Mouse (Mus musculus) liver, adult 2 months (tissue): ENCODE measurements at regions not wholly inside any gene's neighbourhood (a gene's known extent, or its start where the extent isn't known, plus 50 kb on each side); places are given as distances from the start of the nearest gene placed in this dataset.

Experiments used
- DNase-seq: peaks from one replicate; pipeline ENCODE4 v3.0.0-alpha.2; 2011; ENCODE audit warnings: low read depth, low spot score; ENCODE audit errors: extremely low read depth
- H3K27ac ChIP-seq: fragments of 200-500 bp; replicated peaks from 2 replicates; pipeline ENCODE4 v1.5.1; 2012; ENCODE audit warnings: low read depth, mild to moderate bottlenecking, control low read depth, inconsistent platforms, low read length; ENCODE audit not compliant: insufficient read depth
- H3K27me3 ChIP-seq: fragments of 200-500 bp; 2 replicates; pipeline ENCODE4 v1.6.1; 2012; ENCODE audit warnings: mild to moderate bottlenecking, moderate library complexity, low read length, inconsistent platforms; ENCODE audit not compliant: control insufficient read depth, insufficient read depth
- H3K36me3 ChIP-seq: fragments of 200-500 bp; 2 replicates; pipeline ENCODE4 v1.6.1; 2012; ENCODE audit warnings: low read length, inconsistent platforms; ENCODE audit not compliant: control insufficient read depth, insufficient read depth
- H3K4me1 ChIP-seq: fragments of 200-500 bp; 2 replicates; pipeline ENCODE4 v1.6.1; 2011; ENCODE audit warnings: low read length; ENCODE audit not compliant: control insufficient read depth, insufficient read depth
- H3K4me3 ChIP-seq: fragments of 200-500 bp; 2 replicates; pipeline ENCODE4 v1.5.1; 2011; ENCODE audit warnings: low read depth, mild to moderate bottlenecking, control low read depth, low read length, moderate library complexity; ENCODE audit not compliant: insufficient read depth
- H3K79me2 ChIP-seq: fragments of 200-500 bp; 2 replicates; pipeline ENCODE4 v1.6.1; 2012; ENCODE audit warnings: inconsistent platforms, mild to moderate bottlenecking, low read length, moderate library complexity; ENCODE audit not compliant: control insufficient read depth, insufficient read depth
- H3K9ac ChIP-seq: fragments of 200-500 bp; 2 replicates; pipeline ENCODE4 v1.6.1; 2012; ENCODE audit warnings: low read depth, mild to moderate bottlenecking, control low read depth, inconsistent platforms, low read length
- CTCF ChIP-seq: fragments of 200-500 bp; IDR thresholded peaks from 2 replicates; pipeline ENCODE4 v1.5.1; 2011; ENCODE audit warnings: low read depth, low read length, control low read depth
- POLR2A ChIP-seq: fragments of 200-500 bp; IDR thresholded peaks from 2 replicates; pipeline ENCODE4 v1.6.1; 2011; ENCODE audit warnings: low read length, control low read depth; ENCODE audit not compliant: insufficient read depth; ENCODE audit errors: extremely low read depth
- WGBS: fragments of 180-500 bp; shearing (Covaris S2); methylation state at CpG from one replicate; pipeline ENCODE4 v1.1.7; 2018; 5-methylcytosine and 5-hydroxymethylcytosine counted together

GRCm38 (mm10) chr11:8236056-8236455 is 428.3 kb downstream of the Tns3 start:
- Histone ChIP-seq H3K4me3 (no peak overlapping the region), H3K27ac (no peak overlapping the region), H3K27me3 (no peaks in the 10 kb centered on the region), H3K79me2 (no peaks in the 10 kb centered on the region), H3K36me3 (no peaks in the 10 kb centered on the region), H3K9ac (no peak overlapping the region), H3K4me1 (peaks cover 5% of the 10 kb centered on the region; the same call in 1 of the 2 replicates)
- WGBS = 21% methylated on average over 2 of the region's 2 CpGs
- peak; percentile 73 for DNase-seq
- TF ChIP-seq CTCF = no peak
- TF ChIP-seq POLR2A = no peak

- Histone ChIP-seq H3K27ac (no peak overlapping the region), H3K4me1 (peaks cover 2% of the 10 kb centered on the region; the same call in 1 of the 2 replicates), H3K36me3 (no peaks in the 10 kb centered on the region), H3K79me2 (no peaks in the 10 kb centered on the region), H3K4me3 (no peak overlapping the region), H3K27me3 (no peaks in the 10 kb centered on the region), H3K9ac (no peak overlapping the region)
- TF ChIP-seq CTCF = no peak
- TF ChIP-seq POLR2A = no peak
- 87% methylated on average over 9 of the region's 9 CpGs for WGBS
- no peak for DNase-seq
These were observed 431.6 kb downstream of the Tns3 start for GRCm38 (mm10) chr11:8232636-8233189.

- H3K79me2 ChIP-seq = no peaks in the 10 kb centered on the region
- H3K4me3 ChIP-seq = no peak overlapping the region
- H3K27ac ChIP-seq = no peak overlapping the region
- peak; percentile 43 for DNase-seq
- H3K4me1 ChIP-seq = no peaks in the 10 kb centered on the region
- no peaks in the 10 kb centered on the region for H3K27me3 ChIP-seq
- H3K9ac ChIP-seq = no peak overlapping the region
- H3K36me3 ChIP-seq = no peaks in the 10 kb centered on the region
- no peak for TF ChIP-seq CTCF
- TF ChIP-seq POLR2A = no peak
- 76% methylated on average over 7 of the region's 7 CpGs for WGBS
These were observed 434.5 kb downstream of the Tns3 start for GRCm38 (mm10) chr11:8229787-8230186.

GRCm38 (mm10) chr11:8227772-8228425 is 436.4 kb downstream of the Tns3 start:
- H3K4me1 ChIP-seq = no peaks in the 10 kb centered on the region
- no peak overlapping the region for H3K27ac ChIP-seq
- no peak for TF ChIP-seq CTCF
- no peak for TF ChIP-seq POLR2A
- no peaks in the 10 kb centered on the region for H3K79me2 ChIP-seq
- no peak overlapping the region for H3K9ac ChIP-seq
- no peak for DNase-seq
- no peak overlapping the region for H3K4me3 ChIP-seq
- no peaks in the 10 kb centered on the region for H3K36me3 ChIP-seq
- WGBS = 62% methylated on average over 8 of the region's 8 CpGs
- no peaks in the 10 kb centered on the region for H3K27me3 ChIP-seq

GRCm38 (mm10) chr11:8224366-8224765 is 440.0 kb downstream of the Tns3 start:
- Histone ChIP-seq H3K27me3 (no peaks in the 10 kb centered on the region), H3K79me2 (no peaks in the 10 kb centered on the region), H3K9ac (no peak overlapping the region), H3K4me1 (no peaks in the 10 kb centered on the region), H3K4me3 (no peak overlapping the region), H3K36me3 (no peaks in the 10 kb centered on the region), H3K27ac (no peak overlapping the region)
- TF ChIP-seq POLR2A (no peak), CTCF (no peak)
- DNase-seq = no peak
- 97% methylated on average over 1 of the region's 1 CpGs for WGBS

- Histone ChIP-seq H3K27me3 (no peaks in the 10 kb centered on the region), H3K27ac (no peak overlapping the region; the same call in 1 of the 2 replicates), H3K79me2 (no peaks in the 10 kb centered on the region), H3K4me1 (no peaks in the 10 kb centered on the region), H3K9ac (no peak overlapping the region), H3K36me3 (no peaks in the 10 kb centered on the region), H3K4me3 (no peak overlapping the region)
- TF ChIP-seq CTCF (no peak), POLR2A (no peak)
- WGBS = 69% methylated on average over 3 of the region's 3 CpGs
- no peak for DNase-seq
These were observed 443.7 kb downstream of the Tns3 start for GRCm38 (mm10) chr11:8220618-8221017.
